Mouse (Mus musculus): ENCODE results near the gene Naa60. TPM values are rescaled to one million over a fixed set of nuclear protein-coding genes. Genes with fewer than 3 reads are reported as not detected.

Gene Naa60
- polyA plus RNA-seq, 1 experiment from 2014 or later = 68.9 TPM

- Histone ChIP-seq H3K27ac (no peak overlapping the region), H3K9ac (no peak overlapping the region), H3K4me3 (no peak overlapping the region), H3K4me1 (no peaks in the 10 kb centered on the region), H3K27me3 (replicated peaks) (no peaks in the 10 kb centered on the region), H3K4me2 (replicated peaks) (no peak overlapping the region), H3K9me3 (no peaks in the 10 kb centered on the region), H3K36me3 (peaks cover 62% of the 10 kb centered on the region)
- WGBS = 94% methylated on average over 4 of the region's 4 CpGs
- ATAC-seq (ENCODE audit: low FRiP score, low read depth) = no peak
Observed at GRCm38 (mm10) chr16:3934701-3935100, 62.5 kb downstream of the Naa60 start.

- no peaks in the 10 kb centered on the region for H3K9me3 ChIP-seq
- H3K27me3 ChIP-seq (replicated peaks) = no peaks in the 10 kb centered on the region
- no peak overlapping the region for H3K27ac ChIP-seq
- H3K4me2 ChIP-seq (replicated peaks) = no peak overlapping the region
- no peak for ATAC-seq (ENCODE audit: low FRiP score, low read depth)
- H3K36me3 ChIP-seq = no peaks in the 10 kb centered on the region
- WGBS = 95% methylated on average over 1 of the region's 1 CpGs
- no peak overlapping the region for H3K4me3 ChIP-seq
- H3K4me1 ChIP-seq = no peaks in the 10 kb centered on the region
- H3K9ac ChIP-seq = no peak overlapping the region
Observed at GRCm38 (mm10) chr16:3951141-3951540, 79.0 kb downstream of the Naa60 start.

Small RNA genes lying within 50 kb of the gene (microRNA-seq; reads per million reads assigned to microRNA genes)
- not detected for gene Gm23493

Other genes with a start within 250 kb of the Naa60 start
- not detected in 2 replicates for gene Mefv, start 154.3 kb upstream of the Naa60 start, polyA plus RNA-seq (2016; fragmentation: Nextera tagmentation; extraction: Ambion mirVana)
- 51.9 and 54.7 TPM in 2 replicates for gene Zfp263, start 128.3 kb upstream of the Naa60 start, polyA plus RNA-seq (2016; fragmentation: Nextera tagmentation; extraction: Ambion mirVana)
- not detected in 2 replicates for gene Olfr15, start 41.5 kb upstream of the Naa60 start, polyA plus RNA-seq (2016; fragmentation: Nextera tagmentation; extraction: Ambion mirVana)
- 1.6 and 2.0 TPM in 2 replicates for gene Zfp174, start 25.1 kb upstream of the Naa60 start, polyA plus RNA-seq (2016; fragmentation: Nextera tagmentation; extraction: Ambion mirVana)
- 9.5 and 10.1 TPM in 2 replicates for gene Zfp597, start 12.2 kb downstream of the Naa60 start, polyA plus RNA-seq (2016; fragmentation: Nextera tagmentation; extraction: Ambion mirVana)
- 3.7 and 4.4 TPM in 2 replicates for gene Gm20695, start 12.3 kb downstream of the Naa60 start, polyA plus RNA-seq (2016; fragmentation: Nextera tagmentation; extraction: Ambion mirVana)
- gene 1700037C18Rik, start 36.3 kb downstream of the Naa60 start, polyA plus RNA-seq (2016; fragmentation: Nextera tagmentation; extraction: Ambion mirVana) = 6.3 and 7.9 TPM in 2 replicates
- gene Cluap1, start 36.4 kb downstream of the Naa60 start, polyA plus RNA-seq (2016; fragmentation: Nextera tagmentation; extraction: Ambion mirVana) = 23.8 TPM in 2 replicates
- 0.82 and 1.4 TPM in 2 replicates for gene Nlrc3, start 104.3 kb downstream of the Naa60 start, polyA plus RNA-seq (2016; fragmentation: Nextera tagmentation; extraction: Ambion mirVana)
- 23.3 and 30.4 TPM in 2 replicates for gene Slx4, start 131.4 kb downstream of the Naa60 start, polyA plus RNA-seq (2016; fragmentation: Nextera tagmentation; extraction: Ambion mirVana)
- gene Dnase1, start 164.6 kb downstream of the Naa60 start, polyA plus RNA-seq (2016; fragmentation: Nextera tagmentation; extraction: Ambion mirVana) = 5.7 and 6.8 TPM in 2 replicates
- 61.2 and 62.3 TPM in 2 replicates for gene Trap1, start 205.5 kb downstream of the Naa60 start, polyA plus RNA-seq (2016; fragmentation: Nextera tagmentation; extraction: Ambion mirVana)

All from neural tube, embryonic 12.5 days (tissue).